Mouse (Mus musculus): Measurements from ENCODE around the gene Ube2q1. TPM values are rescaled to one million over a fixed set of nuclear protein-coding genes. Genes with fewer than 3 reads are reported as not detected.

Ube2q1 gene
- polyA plus RNA-seq, 1 experiment, result 35.2 TPM

- Histone ChIP-seq H3K4me3 (replicated peaks) (no peak overlapping the region), H3K9me3 (no peaks in the 10 kb centered on the region), H3K4me1 (peaks cover 13% of the 10 kb centered on the region), H3K27me3 (replicated peaks) (peaks cover 67% of the 10 kb centered on the region), H3K36me3 (replicated peaks; ENCODE audit: low read length) (no peaks in the 10 kb centered on the region)
- TF ChIP-seq GATA1 (IDR thresholded peaks at IDR 0.05; ENCODE audit: borderline replicate concordance, low read length) (no peak), FLI1 (IDR thresholded peaks at IDR 0.05; ENCODE audit: low read length) (no peak)
Observed at GRCm38 (mm10) chr3:89817056-89817455, 43.6 kb downstream of the Ube2q1 start.

DNA sequence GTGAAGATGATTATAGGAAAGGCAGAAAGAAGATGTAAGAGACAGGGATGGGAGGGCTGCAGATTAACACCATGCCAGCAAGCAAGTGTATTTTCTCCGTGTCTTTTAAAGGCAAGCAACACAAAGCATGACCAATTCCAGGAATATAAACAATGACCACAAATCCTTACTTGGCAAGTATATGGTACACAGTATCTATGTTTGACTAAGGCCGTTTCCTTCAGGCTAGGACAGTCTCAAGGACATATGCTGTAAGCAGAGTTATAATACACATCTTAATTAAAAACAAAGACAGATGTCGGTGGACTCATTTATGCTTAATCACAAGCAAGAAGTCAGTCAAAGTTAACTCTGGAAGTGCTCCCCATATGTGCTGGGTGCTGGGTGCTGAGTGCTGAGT, 45.2 kb downstream of the Ube2q1 start:
- peaks cover 62% of the 10 kb centered on the region for H3K27me3 ChIP-seq (replicated peaks)
- H3K4me1 ChIP-seq, result peaks cover 17% of the 10 kb centered on the region
- no peaks in the 10 kb centered on the region for H3K36me3 ChIP-seq (replicated peaks; ENCODE audit: low read length)
- H3K4me3 ChIP-seq (replicated peaks), result no peak overlapping the region
- no peak for TF ChIP-seq GATA1 (IDR thresholded peaks at IDR 0.05; ENCODE audit: borderline replicate concordance, low read length)
- no peak for TF ChIP-seq FLI1 (IDR thresholded peaks at IDR 0.05; ENCODE audit: low read length)
- no peaks in the 10 kb centered on the region for H3K9me3 ChIP-seq

GRCm38 (mm10) chr3:89819897-89820296, 46.5 kb downstream of the Ube2q1 start:
- Histone ChIP-seq H3K4me1 (peaks cover 20% of the 10 kb centered on the region), H3K27me3 (replicated peaks) (peaks cover 60% of the 10 kb centered on the region), H3K4me3 (replicated peaks) (peak overlapping the region; percentile 31), H3K36me3 (replicated peaks; ENCODE audit: low read length) (no peaks in the 10 kb centered on the region), H3K9me3 (no peaks in the 10 kb centered on the region)
- TF ChIP-seq GATA1 (IDR thresholded peaks at IDR 0.05; ENCODE audit: borderline replicate concordance, low read length) (no peak), FLI1 (IDR thresholded peaks at IDR 0.05; ENCODE audit: low read length) (no peak)

GRCm38 (mm10) chr3:89820311-89821095, 47.1 kb downstream of the Ube2q1 start:
- Histone ChIP-seq H3K4me1 (peaks cover 20% of the 10 kb centered on the region), H3K36me3 (replicated peaks; ENCODE audit: low read length) (no peaks in the 10 kb centered on the region), H3K9me3 (peaks cover 3% of the 10 kb centered on the region; the same call in 1 of the 2 replicates), H3K27me3 (replicated peaks) (peaks cover 59% of the 10 kb centered on the region), H3K4me3 (replicated peaks) (no peak overlapping the region)
- no peak for TF ChIP-seq GATA1 (IDR thresholded peaks at IDR 0.05; ENCODE audit: borderline replicate concordance, low read length)
- no peak for TF ChIP-seq FLI1 (IDR thresholded peaks at IDR 0.05; ENCODE audit: low read length)

GRCm38 (mm10) chr3:89821096-89821513, 47.7 kb downstream of the Ube2q1 start:
- Histone ChIP-seq H3K4me3 (replicated peaks) (no peak overlapping the region), H3K36me3 (replicated peaks; ENCODE audit: low read length) (no peaks in the 10 kb centered on the region)

GRCm38 (mm10) chr3:89821548-89822480, 48.4 kb downstream of the Ube2q1 start:
- Histone ChIP-seq H3K9me3 (peaks cover 4% of the 10 kb centered on the region; the same call in 1 of the 2 replicates), H3K4me3 (replicated peaks) (no peak overlapping the region), H3K36me3 (replicated peaks; ENCODE audit: low read length) (no peaks in the 10 kb centered on the region), H3K27me3 (replicated peaks) (peaks cover 57% of the 10 kb centered on the region), H3K4me1 (peaks cover 20% of the 10 kb centered on the region)
- TF ChIP-seq GATA1 (IDR thresholded peaks at IDR 0.05; ENCODE audit: borderline replicate concordance, low read length), result no peak

More at GRCm38 (mm10) chr3:89821096-89821513, 47.7 kb downstream of the Ube2q1 start:
- H3K4me1 ChIP-seq, result peaks cover 20% of the 10 kb centered on the region
- H3K9me3 ChIP-seq, result peaks cover 4% of the 10 kb centered on the region; the same call in 1 of the 2 replicates
- TF ChIP-seq GATA1 (IDR thresholded peaks at IDR 0.05; ENCODE audit: borderline replicate concordance, low read length) (no peak), FLI1 (IDR thresholded peaks at IDR 0.05; ENCODE audit: low read length) (no peak)
- peaks cover 55% of the 10 kb centered on the region for H3K27me3 ChIP-seq (replicated peaks)

DNA sequence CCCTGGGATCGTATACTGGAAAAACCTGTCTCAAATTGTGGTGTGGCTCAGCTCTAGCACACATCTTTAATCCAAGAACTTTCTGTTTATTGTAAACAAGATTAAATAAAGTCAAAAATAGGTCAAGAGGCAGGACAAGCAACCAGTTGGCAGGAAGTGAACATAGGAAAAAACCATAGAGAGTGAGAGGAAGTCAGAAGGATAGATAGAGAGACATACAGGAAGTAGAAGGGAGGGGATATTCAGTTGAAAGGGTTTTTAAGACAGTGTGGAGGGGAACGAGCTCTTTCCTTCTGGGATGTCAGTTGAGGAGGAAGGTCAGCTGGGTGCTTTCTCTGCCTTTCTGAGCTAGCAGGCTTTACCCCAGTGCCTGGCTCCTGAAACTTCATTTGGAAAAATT, 50.2 kb downstream of the Ube2q1 start:
- Histone ChIP-seq H3K4me3 (replicated peaks) (no peak overlapping the region), H3K27me3 (replicated peaks) (peaks cover 56% of the 10 kb centered on the region), H3K9me3 (peaks cover 10% of the 10 kb centered on the region), H3K36me3 (replicated peaks; ENCODE audit: low read length) (no peaks in the 10 kb centered on the region), H3K4me1 (peaks cover 20% of the 10 kb centered on the region)
- TF ChIP-seq FLI1 (IDR thresholded peaks at IDR 0.05; ENCODE audit: low read length) (no peak), GATA1 (IDR thresholded peaks at IDR 0.05; ENCODE audit: borderline replicate concordance, low read length) (no peak)

- Histone ChIP-seq H3K36me3 (replicated peaks; ENCODE audit: low read length) (no peaks in the 10 kb centered on the region), H3K4me3 (replicated peaks) (no peak overlapping the region), H3K27me3 (replicated peaks) (peaks cover 61% of the 10 kb centered on the region), H3K9me3 (peaks cover 14% of the 10 kb centered on the region), H3K4me1 (peaks cover 13% of the 10 kb centered on the region)
- TF ChIP-seq GATA1 (IDR thresholded peaks at IDR 0.05; ENCODE audit: borderline replicate concordance, low read length) (no peak), FLI1 (IDR thresholded peaks at IDR 0.05; ENCODE audit: low read length) (no peak)
Observed at GRCm38 (mm10) chr3:89826295-89826694, 52.9 kb downstream of the Ube2q1 start.

DNA sequence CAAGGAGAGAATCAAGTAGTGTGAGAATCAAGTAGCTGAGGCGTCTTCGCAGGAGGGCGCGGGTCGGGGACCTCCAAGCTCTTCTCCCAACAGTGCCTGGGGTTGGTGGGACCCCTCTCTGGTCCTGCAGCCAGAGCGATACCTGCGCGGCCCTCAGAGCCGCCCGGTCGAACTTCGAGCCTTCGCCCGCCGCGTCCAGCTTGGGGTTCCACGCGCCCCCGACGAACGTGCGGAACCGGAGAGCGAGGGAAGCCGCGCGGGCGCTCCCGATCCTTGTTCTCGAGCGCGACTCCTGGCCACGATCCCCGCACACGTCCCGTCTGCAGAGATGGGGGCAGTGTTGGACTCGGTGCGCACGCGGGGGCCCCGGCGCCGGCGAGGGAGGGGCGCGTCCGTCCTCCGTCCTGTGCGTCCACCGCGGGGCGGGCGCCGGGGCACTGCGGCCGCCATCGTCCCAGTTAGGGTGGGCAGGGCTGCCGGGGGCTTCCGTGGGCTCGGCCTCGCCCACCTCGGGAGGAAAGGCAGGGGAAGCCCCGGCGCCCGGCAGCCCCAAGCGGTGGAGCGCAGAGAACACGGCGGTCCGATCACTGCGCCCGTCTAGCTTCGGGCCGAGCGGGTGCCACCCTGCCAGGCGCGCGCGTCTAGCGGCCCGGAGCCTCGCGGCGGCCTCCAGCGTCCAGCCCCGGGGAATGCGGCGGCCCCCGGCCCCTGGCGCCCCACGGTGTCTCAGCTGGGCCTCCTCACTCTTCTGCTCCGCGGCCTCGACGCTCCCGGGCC, 57.6 kb downstream of the Ube2q1 start, which contains the start of gene She:
TSS of gene She (plus strand) at position 556 of the 777 bp plus-strand sequence.
- H3K36me3 ChIP-seq (replicated peaks; ENCODE audit: low read length), result no peaks in the 10 kb centered on the region
- H3K27me3 ChIP-seq (replicated peaks), result peaks cover 86% of the 10 kb centered on the region
- TF ChIP-seq GATA1 (IDR thresholded peaks at IDR 0.05; ENCODE audit: borderline replicate concordance, low read length) (no peak), FLI1 (IDR thresholded peaks at IDR 0.05; ENCODE audit: low read length) (no peak)
- peaks cover 28% of the 10 kb centered on the region for H3K4me1 ChIP-seq
- peak within 1 kb of the TSS; percentile 62 for H3K4me3 ChIP-seq (replicated peaks)
- peaks cover 13% of the 10 kb centered on the region for H3K9me3 ChIP-seq

Other genes with a start within 250 kb of the Ube2q1 start
- gene Adar, start 58.6 kb upstream of the Ube2q1 start, polyA plus RNA-seq (2012; ENCODE audit: insufficient read depth, low replicate concordance), result 5.3 and 6.3 TPM in 2 replicates
- gene Chrnb2, start 9.0 kb upstream of the Ube2q1 start, polyA plus RNA-seq (2012; ENCODE audit: insufficient read depth, low replicate concordance), result 0.04 TPM in 1 of 2 replicates, not detected in the other
- gene She, start 57.8 kb downstream of the Ube2q1 start, polyA plus RNA-seq (2012; ENCODE audit: insufficient read depth, low replicate concordance), result not detected in 2 replicates
- 6.3 and 10.8 TPM in 2 replicates for gene Il6ra, start 139.6 kb downstream of the Ube2q1 start, polyA plus RNA-seq (2012; ENCODE audit: insufficient read depth, low replicate concordance)
- 4.2 and 6.1 TPM in 2 replicates for gene Atp8b2, start 189.9 kb downstream of the Ube2q1 start, polyA plus RNA-seq (2012; ENCODE audit: insufficient read depth, low replicate concordance)
- 10.9 and 58.1 TPM in 2 replicates for gene Hax1, start 225.2 kb downstream of the Ube2q1 start, polyA plus RNA-seq (2012; ENCODE audit: insufficient read depth, low replicate concordance)

Measured in megakaryocyte, embryonic 14.5 days (primary cell).